Mouse (Mus musculus) liver, embryonic 14.5 days (tissue): ENCODE data around the gene Gart.

ENCODE experiments used
- CTCF ChIP-seq: IDR thresholded peaks from 2 replicates; pipeline ENCODE4 v1.5.1; 2016; ENCODE audit warnings: antibody characterized with exemption, low read depth, control low read depth
- EP300 ChIP-seq: IDR thresholded peaks from 2 replicates; pipeline ENCODE4 v1.6.1; 2016; ENCODE audit warnings: antibody characterized with exemption, low read depth

DNA sequence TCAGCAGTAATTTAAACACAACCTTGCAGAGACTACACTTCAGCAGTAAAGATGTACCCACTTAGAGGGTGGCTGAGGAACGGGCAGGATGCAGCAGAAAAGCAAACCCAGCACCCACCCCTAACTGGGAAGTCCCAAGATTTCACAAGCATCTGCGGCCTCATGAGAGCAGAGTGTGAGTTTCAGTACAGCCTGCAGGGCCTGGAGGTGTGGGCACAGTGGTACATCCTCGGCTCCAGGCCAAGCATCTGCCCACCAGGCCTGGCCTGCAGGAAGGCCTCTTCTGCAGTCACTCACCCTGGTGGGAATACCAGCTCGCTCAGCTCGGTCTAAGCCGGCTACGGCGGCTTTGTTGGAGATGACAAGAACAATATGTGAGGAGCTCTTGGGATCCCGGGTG, 23.7 kb downstream of the Gart start:
- no peak for TF ChIP-seq EP300
- TF ChIP-seq CTCF, result no peak
